Mouse (Mus musculus) kidney, embryonic 14.5 days (tissue): ENCODE results near the gene Zfp524. TPM values are rescaled to one million over a fixed set of nuclear protein-coding genes. Genes with fewer than 3 reads are reported as not detected.

Source experiments
- ATAC-seq: fragments of 200-750 bp; cut with Nextera tagmentation; 2 replicates; pipeline ENCODE4 v1.8.0; 2017; ENCODE audit warnings: moderate number of reproducible peaks, mild to moderate bottlenecking, moderate TSS enrichment, moderate library complexity; ENCODE audit not compliant: low FRiP score, low TSS enrichment
- H3K27ac ChIP-seq: fragments of 300-500 bp; sonication (generic); 2 replicates; pipeline ENCODE4 v1.5.1; 2014; ENCODE audit warnings: low read depth, mild to moderate bottlenecking, low read length, moderate library complexity, mixed read lengths
- H3K27me3 ChIP-seq: fragments of 300-500 bp; sonication (generic); 2 replicates; pipeline ENCODE4 v1.6.1; 2014; ENCODE audit warnings: mild to moderate bottlenecking, low read length; ENCODE audit not compliant: control insufficient read depth, insufficient read depth
- H3K36me3 ChIP-seq: fragments of 300-500 bp; sonication (generic); 2 replicates; pipeline ENCODE4 v1.6.1; 2014; ENCODE audit warnings: low read length, mixed read lengths; ENCODE audit not compliant: control insufficient read depth, insufficient read depth
- H3K4me1 ChIP-seq: fragments of 300-500 bp; sonication (generic); 2 replicates; pipeline ENCODE4 v1.6.1; 2014; ENCODE audit warnings: low read length, mixed read lengths; ENCODE audit not compliant: control insufficient read depth, insufficient read depth
- H3K4me2 ChIP-seq: fragments of 300-500 bp; sonication (generic); replicated peaks from 2 replicates; pipeline ENCODE4 v1.6.1; 2014; ENCODE audit warnings: low read depth, mild to moderate bottlenecking, low read length
- H3K4me3 ChIP-seq: fragments of 300-500 bp; sonication (generic); 2 replicates; pipeline ENCODE4 v1.5.1; 2014; ENCODE audit warnings: mild to moderate bottlenecking, low read length
- H3K9ac ChIP-seq: fragments of 300-500 bp; sonication (generic); 2 replicates; pipeline ENCODE4 v1.6.1; 2014; ENCODE audit warnings: low read depth, mild to moderate bottlenecking, low read length, moderate library complexity
- H3K9me3 ChIP-seq: fragments of 300-500 bp; sonication (generic); 2 replicates; pipeline ENCODE4 v1.6.1; 2016; ENCODE audit warnings: low read length; ENCODE audit not compliant: control insufficient read depth
- WGBS: fragments of 180-500 bp; shearing (Covaris S2); extraction: QIAGEN DNeasy Blood & Tissue Kit; methylation state at CpG from one replicate; pipeline ENCODE4 v1.1.7; 2014; 5-methylcytosine and 5-hydroxymethylcytosine counted together
- polyA plus RNA-seq: library from polyadenylated mRNA; unstranded; fragments of >200 nt; fragmentation: Nextera tagmentation; extraction: Ambion mirVana; gene quantifications from 2 replicates; pipeline ENCODE4 v1.2.1, GENCODE M21; 2014

Zfp524 gene
- polyA plus RNA-seq, 1 experiment from 2014 or later: 12.3 TPM

GRCm38 (mm10) chr7:5036136-5036535, 21.9 kb downstream of the Zfp524 start:
- no peak overlapping the region for H3K4me2 ChIP-seq
- no peak overlapping the region for H3K9ac ChIP-seq
- H3K4me3 ChIP-seq: no peak overlapping the region
- WGBS: 93% methylated on average over 9 of the region's 9 CpGs
- no peaks in the 10 kb centered on the region for H3K4me1 ChIP-seq
- H3K36me3 ChIP-seq: peaks cover 47% of the 10 kb centered on the region
- no peak overlapping the region for H3K27ac ChIP-seq
- H3K9me3 ChIP-seq: peaks cover 19% of the 10 kb centered on the region
- no peak for ATAC-seq
- H3K27me3 ChIP-seq: no peaks in the 10 kb centered on the region

GRCm38 (mm10) chr7:5037026-5037425, 22.8 kb downstream of the Zfp524 start:
- H3K9ac ChIP-seq: no peak overlapping the region
- ATAC-seq: no peak
- H3K4me3 ChIP-seq: no peak overlapping the region
- no peak overlapping the region for H3K4me2 ChIP-seq
- peaks cover 39% of the 10 kb centered on the region for H3K36me3 ChIP-seq
- no peak overlapping the region for H3K27ac ChIP-seq
- H3K27me3 ChIP-seq: no peaks in the 10 kb centered on the region
- peaks cover 10% of the 10 kb centered on the region for H3K9me3 ChIP-seq
- no peaks in the 10 kb centered on the region for H3K4me1 ChIP-seq
- WGBS: 92% methylated on average over 7 of the region's 7 CpGs

DNA sequence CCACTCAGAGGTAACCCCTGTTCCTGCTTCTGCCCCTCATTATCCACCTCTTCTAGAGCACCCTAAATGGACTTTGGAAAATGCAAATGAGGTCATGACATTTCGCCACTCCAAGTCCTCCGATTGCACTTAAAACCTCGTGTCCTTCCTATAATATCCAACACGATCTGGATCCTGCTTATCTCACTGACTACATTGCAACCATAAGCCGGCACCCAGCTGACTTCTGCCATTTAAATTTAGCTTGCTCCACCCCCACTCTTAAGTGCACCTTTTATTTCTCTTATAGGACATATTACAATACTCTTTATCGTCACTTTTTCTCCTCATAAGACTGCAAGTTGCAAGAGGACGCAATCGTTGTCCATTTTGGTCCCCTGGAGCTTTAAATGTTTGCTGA, 23.3 kb downstream of the Zfp524 start:
- ATAC-seq: no peak
- H3K4me2 ChIP-seq: peak overlapping the region; percentile 52
- peaks cover 6% of the 10 kb centered on the region; the same call in 1 of the 2 replicates for H3K9me3 ChIP-seq
- WGBS: 89% methylated on average over 8 of the region's 8 CpGs
- peaks cover 34% of the 10 kb centered on the region for H3K36me3 ChIP-seq
- H3K9ac ChIP-seq: peak overlapping the region; percentile 85; the same call in 1 of the 2 replicates
- no peaks in the 10 kb centered on the region for H3K27me3 ChIP-seq
- H3K4me3 ChIP-seq: peak overlapping the region; percentile 67; the same call in 1 of the 2 replicates
- H3K27ac ChIP-seq: no peak overlapping the region
- no peaks in the 10 kb centered on the region for H3K4me1 ChIP-seq

DNA sequence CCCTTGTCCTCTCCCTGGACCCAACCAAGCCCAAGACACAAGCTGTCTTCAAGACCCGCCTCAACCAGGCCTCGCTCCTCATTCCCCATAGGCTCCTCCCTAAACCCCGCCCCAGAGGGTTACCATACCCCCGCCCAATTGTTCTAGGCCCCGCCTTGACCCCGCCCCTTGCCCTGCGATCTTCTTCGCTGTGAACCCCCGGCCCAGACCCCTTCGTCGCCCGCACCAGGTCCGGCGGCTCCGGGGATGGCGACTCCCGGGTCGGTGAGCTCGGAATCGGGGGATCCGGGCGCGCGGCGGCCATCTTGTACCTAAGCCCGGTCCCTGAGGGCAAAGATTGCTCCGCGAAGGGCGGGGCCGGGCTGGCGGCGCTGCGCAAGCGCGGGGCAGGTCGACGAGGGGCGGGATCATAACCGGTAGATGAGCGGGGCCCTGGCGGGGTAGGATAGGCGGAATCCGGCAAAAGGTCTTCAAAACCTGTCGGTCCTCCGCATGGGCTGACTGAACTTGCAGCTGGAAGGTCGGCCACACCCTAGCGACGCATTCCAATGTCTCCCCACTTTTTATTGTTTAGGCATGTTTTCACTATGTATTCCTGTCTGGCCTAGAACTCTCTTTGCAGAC, 24.0 kb downstream of the Zfp524 start, which contains the start of gene Zfp784:
Zfp784 (minus strand) TSS at position 338 of the 624 bp plus-strand sequence.
- peaks cover 27% of the 10 kb centered on the region for H3K36me3 ChIP-seq
- H3K27me3 ChIP-seq: no peaks in the 10 kb centered on the region
- ATAC-seq: peak; percentile 96
- H3K27ac ChIP-seq: peak within 1 kb of the TSS; percentile 94
- under 1% methylated on average over 48 of the region's 48 CpGs for WGBS
- H3K4me1 ChIP-seq: no peaks in the 10 kb centered on the region
- H3K4me3 ChIP-seq: peak within 1 kb of the TSS; percentile 67
- H3K9ac ChIP-seq: peak within 1 kb of the TSS; percentile 85
- H3K9me3 ChIP-seq: 0 out of 2 replicates have a peak, but pooled peaks cover 3% of the 10 kb centered on the region
- peak within 1 kb of the TSS; percentile 52 for H3K4me2 ChIP-seq

GRCm38 (mm10) chr7:5038940-5039339, 24.7 kb downstream of the Zfp524 start:
- peak overlapping the region; percentile 67 for H3K4me3 ChIP-seq
- H3K4me1 ChIP-seq: no peaks in the 10 kb centered on the region
- 0 out of 2 replicates have a peak overlapping the region, but pooled peaks have one; percentile 94 for H3K27ac ChIP-seq
- 0 out of 2 replicates have a peak, but pooled peaks cover 3% of the 10 kb centered on the region for H3K9me3 ChIP-seq
- H3K36me3 ChIP-seq: peaks cover 19% of the 10 kb centered on the region; the same call in 1 of the 2 replicates
- peak overlapping the region; percentile 85; the same call in 1 of the 2 replicates for H3K9ac ChIP-seq
- ATAC-seq: no peak
- H3K4me2 ChIP-seq: peak overlapping the region; percentile 52
- 45% methylated on average over 5 of the region's 5 CpGs for WGBS
- H3K27me3 ChIP-seq: no peaks in the 10 kb centered on the region

DNA sequence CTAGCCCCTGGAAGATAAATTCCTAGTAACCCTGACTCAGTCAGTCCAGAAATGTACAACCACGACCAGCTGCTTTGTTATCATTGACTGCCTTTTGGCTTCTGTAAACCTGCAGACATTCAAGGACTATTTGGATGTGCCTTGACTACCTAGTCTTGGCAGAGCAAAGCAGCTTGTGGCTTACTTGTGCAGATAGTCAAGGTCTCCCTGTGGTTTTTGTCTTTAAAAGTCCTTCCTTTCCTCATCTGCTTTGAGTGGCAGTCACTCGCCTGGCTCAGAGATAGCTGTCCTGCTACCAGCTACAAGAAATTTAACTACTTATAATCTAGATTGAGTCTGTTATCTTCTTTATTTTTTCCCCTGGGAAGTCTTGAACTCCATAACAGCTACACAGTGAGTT, 30.8 kb downstream of the Zfp524 start:
- no peaks in the 10 kb centered on the region for H3K9me3 ChIP-seq
- H3K27ac ChIP-seq: no peak overlapping the region
- H3K4me3 ChIP-seq: no peak overlapping the region
- H3K27me3 ChIP-seq: no peaks in the 10 kb centered on the region
- H3K4me1 ChIP-seq: no peaks in the 10 kb centered on the region
- H3K9ac ChIP-seq: no peak overlapping the region
- no peak overlapping the region for H3K4me2 ChIP-seq
- no peaks in the 10 kb centered on the region for H3K36me3 ChIP-seq
- 85% methylated on average over 2 of the region's 2 CpGs for WGBS
- ATAC-seq: no peak

GRCm38 (mm10) chr7:5046112-5046511, 31.9 kb downstream of the Zfp524 start:
- Histone ChIP-seq H3K4me2 (no peak overlapping the region), H3K9me3 (no peaks in the 10 kb centered on the region), H3K9ac (no peak overlapping the region), H3K4me3 (no peak overlapping the region), H3K27ac (no peak overlapping the region), H3K27me3 (no peaks in the 10 kb centered on the region), H3K36me3 (no peaks in the 10 kb centered on the region), H3K4me1 (no peaks in the 10 kb centered on the region)
- 66% methylated on average over 2 of the region's 2 CpGs for WGBS
- ATAC-seq: no peak

DNA sequence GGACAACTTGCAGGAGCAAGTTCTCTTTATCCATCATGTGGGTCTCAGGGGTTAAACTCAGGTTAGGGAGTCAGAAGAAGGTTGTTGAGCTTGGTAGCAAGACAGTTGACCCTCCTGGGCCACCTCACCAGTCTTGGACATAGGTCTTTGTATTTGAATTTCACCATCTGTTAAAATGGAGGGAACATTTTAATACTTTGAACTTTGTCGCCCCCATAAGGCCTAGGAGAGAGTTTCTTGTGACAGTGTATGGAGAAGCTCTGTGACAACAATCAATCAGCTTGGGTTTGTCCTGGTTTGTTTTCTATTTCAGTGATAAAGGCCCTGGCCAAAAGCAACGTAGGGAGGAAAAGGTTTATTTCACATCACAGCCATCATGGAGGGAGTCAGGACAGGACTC, 33.1 kb downstream of the Zfp524 start:
- 41% methylated on average over 2 of the region's 2 CpGs for WGBS
- Histone ChIP-seq H3K27me3 (peaks cover 6% of the 10 kb centered on the region; the same call in 1 of the 2 replicates), H3K27ac (no peak overlapping the region), H3K4me1 (peaks cover 3% of the 10 kb centered on the region; the same call in 1 of the 2 replicates), H3K4me3 (no peak overlapping the region), H3K4me2 (no peak overlapping the region), H3K9ac (no peak overlapping the region), H3K9me3 (no peaks in the 10 kb centered on the region), H3K36me3 (no peaks in the 10 kb centered on the region)
- ATAC-seq: no peak
